Mouse (Mus musculus): ENCODE results near the gene Bcl9l.

The Bcl9l gene

DNA sequence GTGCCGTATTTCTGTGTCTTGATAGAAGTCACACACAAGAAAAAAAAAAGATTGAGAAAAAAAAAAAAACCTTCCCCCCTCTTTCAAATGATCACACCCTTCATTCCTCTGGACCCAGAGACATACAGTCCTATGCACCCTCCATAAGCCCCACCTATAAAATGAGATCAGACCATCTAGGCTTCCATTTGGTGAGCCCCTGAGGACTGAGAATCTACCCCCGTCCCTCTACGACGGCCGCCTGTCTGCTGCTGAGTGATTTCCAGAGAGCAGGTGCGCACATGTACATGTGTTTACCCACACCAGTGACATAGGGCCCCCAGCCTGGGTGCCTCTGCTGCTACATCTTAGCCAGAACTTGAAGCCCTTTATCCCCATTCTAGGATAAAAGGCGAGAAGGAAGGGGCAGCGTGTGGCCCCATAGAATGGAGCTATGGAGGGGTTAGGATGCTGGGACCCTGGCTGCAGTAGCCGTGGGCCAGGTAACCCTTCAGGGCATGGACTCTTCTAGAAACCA lies 27.8 kb downstream of the Bcl9l start:
- Histone ChIP-seq H3K36me3 (ENCODE audit: control insufficient read depth, insufficient read depth, low read length, poor library complexity, severe bottlenecking) (peaks cover 19% of the 10 kb centered on the region; the same call in 1 of the 2 replicates), H3K27me3 (ENCODE audit: control insufficient read depth, insufficient read depth, low read length, poor library complexity, severe bottlenecking) (no peaks in the 10 kb centered on the region)
- peak; percentile 46 for DNase-seq (ENCODE audit: low read depth, low spot score)

DNA sequence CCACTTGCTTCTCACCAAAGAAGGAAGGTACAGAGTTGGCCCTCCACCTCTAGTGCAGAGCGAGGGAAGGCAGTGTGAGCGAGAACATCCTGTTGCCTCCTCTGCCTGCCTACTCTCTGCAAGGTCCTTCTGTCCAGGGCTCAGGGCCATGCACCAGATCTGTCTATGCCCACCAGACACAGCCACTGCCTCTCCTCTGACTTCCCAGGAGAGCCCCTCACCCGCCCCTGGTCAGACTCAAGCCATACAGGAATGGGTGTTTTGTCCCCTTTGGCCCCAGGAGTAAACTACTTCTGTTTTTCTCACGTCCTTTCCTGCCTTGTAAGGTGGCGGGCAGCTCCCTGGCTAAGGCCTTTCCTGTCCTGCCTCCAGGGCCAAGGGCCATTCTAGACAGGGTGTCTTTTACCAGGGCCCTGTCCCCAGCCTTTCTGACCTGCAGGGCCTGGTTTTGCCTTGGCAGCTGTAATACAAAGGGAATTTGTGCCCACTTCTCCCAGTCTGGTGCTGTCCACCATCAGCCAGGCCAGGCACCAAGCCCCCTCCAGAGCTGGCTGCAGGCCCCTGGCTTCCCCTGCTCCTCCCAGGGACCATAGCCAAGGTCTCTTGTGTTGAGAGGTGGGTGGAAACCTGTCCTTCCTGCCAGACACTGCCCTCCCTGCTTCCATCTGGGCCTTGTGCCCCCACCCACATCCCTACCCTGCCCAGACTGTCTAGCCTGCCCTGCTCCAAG lies 28.4 kb downstream of the Bcl9l start:
- Histone ChIP-seq H3K36me3 (ENCODE audit: control insufficient read depth, insufficient read depth, low read length, poor library complexity, severe bottlenecking) (peaks cover 17% of the 10 kb centered on the region; the same call in 1 of the 2 replicates), H3K27me3 (ENCODE audit: control insufficient read depth, insufficient read depth, low read length, poor library complexity, severe bottlenecking) (no peaks in the 10 kb centered on the region)
- peak; percentile 53 for DNase-seq (ENCODE audit: low read depth, low spot score)

DNA sequence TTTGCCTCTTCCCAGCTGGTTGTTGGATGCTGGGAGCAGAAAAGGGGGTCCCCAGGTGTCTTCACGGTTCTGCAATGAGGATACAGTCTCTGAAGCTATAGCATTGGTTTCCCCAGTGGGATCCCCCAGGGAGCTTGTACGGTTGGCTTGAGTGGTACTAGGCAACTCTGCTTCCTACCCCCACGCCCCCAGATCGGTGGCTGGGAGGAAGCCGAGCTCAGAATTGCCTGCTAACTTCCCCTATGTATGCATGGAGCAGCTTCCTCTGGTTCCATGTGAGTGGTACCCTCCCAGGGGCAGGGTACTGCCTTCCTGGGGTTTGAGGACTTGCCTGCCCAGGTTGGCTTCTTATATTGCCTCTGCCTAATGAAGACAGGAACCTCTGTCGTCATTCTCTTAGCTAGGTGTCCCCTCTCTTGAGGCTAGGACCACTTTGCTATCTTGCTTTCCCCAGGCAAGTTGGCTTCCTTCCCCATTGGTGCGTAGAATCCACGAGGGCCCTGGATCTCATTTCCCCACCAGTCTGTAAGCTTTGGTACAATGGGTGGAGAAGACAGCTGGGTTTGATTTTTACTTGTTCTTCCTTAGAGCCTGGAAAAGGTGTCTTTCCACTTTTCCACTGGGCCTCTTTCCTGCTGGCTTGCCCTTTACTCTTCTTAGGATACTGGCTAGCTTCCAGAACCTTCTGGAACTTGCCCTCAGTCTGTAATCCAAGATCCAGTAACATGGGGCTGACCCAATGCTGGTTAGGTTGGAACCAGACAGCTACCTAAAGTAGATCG lies 29.5 kb downstream of the Bcl9l start:
- peak; percentile 83 for DNase-seq (ENCODE audit: low read depth, low spot score)
- Histone ChIP-seq H3K36me3 (ENCODE audit: control insufficient read depth, insufficient read depth, low read length, poor library complexity, severe bottlenecking) (peaks cover 14% of the 10 kb centered on the region; the same call in 1 of the 2 replicates), H3K27me3 (ENCODE audit: control insufficient read depth, insufficient read depth, low read length, poor library complexity, severe bottlenecking) (no peaks in the 10 kb centered on the region)

GRCm38 (mm10) chr9:44512717-44513003 lies 30.0 kb downstream of the Bcl9l start:
- H3K36me3 ChIP-seq (ENCODE audit: control insufficient read depth, insufficient read depth, low read length, poor library complexity, severe bottlenecking) = peaks cover 16% of the 10 kb centered on the region; the same call in 1 of the 2 replicates
- no peaks in the 10 kb centered on the region for H3K27me3 ChIP-seq (ENCODE audit: control insufficient read depth, insufficient read depth, low read length, poor library complexity, severe bottlenecking)
- DNase-seq (ENCODE audit: low read depth, low spot score) = no peak

DNA sequence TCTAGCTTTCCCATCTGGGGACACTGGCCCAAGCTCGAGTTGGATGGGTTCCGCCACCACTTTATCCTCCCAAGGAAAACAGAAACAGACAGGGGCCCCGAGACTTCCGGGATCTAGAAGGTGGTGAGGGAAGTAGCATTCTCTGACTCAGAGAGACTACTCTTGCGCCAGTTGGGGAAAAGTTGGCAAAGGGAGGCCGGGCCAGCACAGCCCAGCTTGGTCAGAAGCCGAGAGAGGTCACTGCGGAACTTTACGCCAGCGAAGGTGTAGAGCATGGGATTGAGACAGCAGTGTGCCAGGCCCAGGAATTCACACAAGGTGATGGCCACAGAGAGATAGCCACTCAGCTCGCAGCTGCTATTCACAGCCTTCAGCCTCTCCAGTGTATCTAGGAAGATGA lies 30.5 kb downstream of the Bcl9l start:
- no peaks in the 10 kb centered on the region for H3K27me3 ChIP-seq (ENCODE audit: control insufficient read depth, insufficient read depth, low read length, poor library complexity, severe bottlenecking)
- no peak for DNase-seq (ENCODE audit: low read depth, low spot score)
- peaks cover 18% of the 10 kb centered on the region; the same call in 1 of the 2 replicates for H3K36me3 ChIP-seq (ENCODE audit: control insufficient read depth, insufficient read depth, low read length, poor library complexity, severe bottlenecking)

DNA sequence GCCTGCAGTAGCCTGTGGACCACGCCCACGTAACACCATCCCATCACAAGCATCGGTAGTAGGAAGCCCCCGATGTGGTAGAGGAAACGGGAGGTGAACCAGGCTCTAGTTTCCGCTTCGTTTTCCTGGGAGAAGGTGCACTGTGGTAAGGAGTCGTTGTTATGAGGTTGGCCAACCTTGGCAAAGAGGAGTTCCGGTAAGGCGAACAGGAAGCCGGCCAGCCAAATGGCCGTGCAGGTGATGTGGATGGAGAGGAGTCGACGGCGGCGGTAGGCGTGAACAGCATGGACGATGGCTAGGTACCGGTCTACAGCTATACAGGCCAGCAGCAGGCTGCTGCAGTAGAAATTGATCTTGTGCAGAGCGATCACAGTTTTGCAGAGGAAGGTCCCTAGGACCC lies 31.0 kb downstream of the Bcl9l start:
- H3K27me3 ChIP-seq (ENCODE audit: control insufficient read depth, insufficient read depth, low read length, poor library complexity, severe bottlenecking) = no peaks in the 10 kb centered on the region
- peaks cover 22% of the 10 kb centered on the region; the same call in 1 of the 2 replicates for H3K36me3 ChIP-seq (ENCODE audit: control insufficient read depth, insufficient read depth, low read length, poor library complexity, severe bottlenecking)
- no peak for DNase-seq (ENCODE audit: low read depth, low spot score)

DNA sequence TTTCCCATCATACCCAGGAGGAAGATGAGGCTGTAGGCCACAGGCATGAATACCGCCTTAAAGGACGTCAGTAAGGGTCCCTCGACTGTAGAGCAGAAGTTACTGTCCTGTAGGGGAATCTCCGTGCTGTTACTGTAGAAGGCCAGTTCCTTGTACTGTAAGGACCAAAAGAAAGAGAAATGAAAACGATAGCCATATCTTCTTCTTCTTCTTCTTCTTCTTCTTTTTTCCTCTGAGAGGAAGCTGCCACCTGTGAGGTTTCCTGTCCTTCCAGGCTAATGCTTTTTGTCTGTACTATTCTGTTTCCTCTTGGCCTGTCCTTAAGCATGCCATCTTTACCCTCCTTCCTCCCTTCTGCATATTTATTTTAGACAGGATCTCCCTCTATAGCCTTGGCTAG lies 31.5 kb downstream of the Bcl9l start:
- no peaks in the 10 kb centered on the region for H3K27me3 ChIP-seq (ENCODE audit: control insufficient read depth, insufficient read depth, low read length, poor library complexity, severe bottlenecking)
- peak; percentile 71 for DNase-seq (ENCODE audit: low read depth, low spot score)
- H3K36me3 ChIP-seq (ENCODE audit: control insufficient read depth, insufficient read depth, low read length, poor library complexity, severe bottlenecking) = peaks cover 22% of the 10 kb centered on the region; the same call in 1 of the 2 replicates

DNA sequence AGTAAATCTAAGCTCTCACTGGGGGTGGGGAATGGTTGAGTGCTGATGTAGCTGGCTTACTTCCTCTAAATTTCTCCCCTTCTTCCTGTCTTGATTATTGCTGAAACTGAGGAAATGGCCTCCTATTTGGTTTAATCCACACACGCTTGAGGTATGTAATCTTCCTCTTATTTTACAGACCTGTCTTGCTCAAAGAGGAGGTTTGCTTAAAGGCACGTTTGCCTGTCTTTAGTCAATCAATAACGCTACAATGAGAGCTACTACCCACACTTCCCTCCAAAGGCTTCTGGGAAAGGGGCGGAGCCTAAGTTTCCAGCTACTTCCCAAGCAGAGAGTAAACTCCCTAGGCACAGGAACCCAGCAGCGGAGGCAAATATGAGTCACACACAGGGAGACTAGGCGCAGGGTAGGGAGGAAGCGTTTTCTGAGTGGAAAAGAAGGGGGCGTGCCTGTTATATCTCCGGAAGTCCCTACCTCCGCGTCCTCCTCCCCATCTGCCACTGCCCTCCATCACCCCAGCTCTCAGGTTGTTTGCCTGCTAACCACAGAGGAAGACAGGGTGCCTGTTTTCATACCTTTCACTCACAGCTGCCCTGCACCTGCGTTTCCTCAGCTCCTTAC lies 32.6 kb downstream of the Bcl9l start:
- peaks cover 25% of the 10 kb centered on the region for H3K36me3 ChIP-seq (ENCODE audit: control insufficient read depth, insufficient read depth, low read length, poor library complexity, severe bottlenecking)
- peak; percentile 77 for DNase-seq (ENCODE audit: low read depth, low spot score)
- H3K27me3 ChIP-seq (ENCODE audit: control insufficient read depth, insufficient read depth, low read length, poor library complexity, severe bottlenecking) = no peaks in the 10 kb centered on the region

GRCm38 (mm10) chr9:44515891-44516290 lies 33.3 kb downstream of the Bcl9l start:
- Histone ChIP-seq H3K36me3 (ENCODE audit: control insufficient read depth, insufficient read depth, low read length, poor library complexity, severe bottlenecking) (peaks cover 30% of the 10 kb centered on the region), H3K27me3 (ENCODE audit: control insufficient read depth, insufficient read depth, low read length, poor library complexity, severe bottlenecking) (no peaks in the 10 kb centered on the region)
- peak; percentile 51 for DNase-seq (ENCODE audit: low read depth, low spot score)

DNA sequence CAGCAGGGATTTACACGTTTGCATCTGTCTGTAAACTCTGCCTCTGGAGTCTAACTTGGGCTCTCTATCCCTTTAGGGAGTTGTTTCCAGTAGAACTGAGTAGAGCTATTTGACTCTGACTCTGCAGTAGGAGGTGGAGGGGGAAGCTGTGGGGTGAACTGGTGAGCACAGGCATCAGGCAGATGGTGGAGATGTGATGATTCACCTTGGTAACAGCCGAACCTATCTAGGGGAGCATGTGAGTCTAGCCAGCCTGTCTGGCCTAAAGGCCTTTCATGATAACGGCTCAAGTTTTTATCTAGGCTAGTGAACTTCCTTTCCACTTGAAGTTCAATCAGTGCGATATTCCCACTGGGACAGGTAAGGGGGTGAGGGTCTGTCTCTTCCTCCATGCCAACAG lies 34.7 kb downstream of the Bcl9l start:
- DNase-seq (ENCODE audit: low read depth, low spot score) = no peak
- H3K27me3 ChIP-seq (ENCODE audit: control insufficient read depth, insufficient read depth, low read length, poor library complexity, severe bottlenecking) = no peaks in the 10 kb centered on the region
- peaks cover 30% of the 10 kb centered on the region for H3K36me3 ChIP-seq (ENCODE audit: control insufficient read depth, insufficient read depth, low read length, poor library complexity, severe bottlenecking)

GRCm38 (mm10) chr9:44518068-44518467 lies 35.4 kb downstream of the Bcl9l start:
- Histone ChIP-seq H3K27me3 (ENCODE audit: control insufficient read depth, insufficient read depth, low read length, poor library complexity, severe bottlenecking) (no peaks in the 10 kb centered on the region), H3K36me3 (ENCODE audit: control insufficient read depth, insufficient read depth, low read length, poor library complexity, severe bottlenecking) (peaks cover 26% of the 10 kb centered on the region)
- no peak for DNase-seq (ENCODE audit: low read depth, low spot score)

DNA sequence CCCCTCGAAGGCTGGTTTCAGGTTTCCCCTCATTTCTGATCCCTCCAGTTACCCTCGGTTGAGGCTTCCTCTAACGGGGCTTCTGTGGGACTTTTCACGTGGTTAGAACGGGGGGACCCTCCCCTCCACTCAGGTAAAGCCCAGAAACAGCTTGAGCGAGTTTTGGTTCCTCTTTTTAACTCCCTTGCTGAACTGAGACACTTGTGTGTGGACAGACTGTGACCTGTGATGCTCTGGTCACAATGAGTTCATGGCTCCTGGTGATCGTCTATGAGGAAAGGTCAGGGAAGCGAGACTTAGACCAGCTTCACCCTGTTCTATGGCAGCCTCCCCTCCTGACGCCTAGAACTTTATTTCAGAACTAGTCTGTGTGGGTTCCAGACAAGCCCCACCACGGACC lies 39.3 kb downstream of the Bcl9l start:
- Histone ChIP-seq H3K36me3 (ENCODE audit: control insufficient read depth, insufficient read depth, low read length, poor library complexity, severe bottlenecking) (peaks cover 26% of the 10 kb centered on the region), H3K27me3 (ENCODE audit: control insufficient read depth, insufficient read depth, low read length, poor library complexity, severe bottlenecking) (no peaks in the 10 kb centered on the region)
- DNase-seq (ENCODE audit: low read depth, low spot score) = peak; percentile 90

DNA sequence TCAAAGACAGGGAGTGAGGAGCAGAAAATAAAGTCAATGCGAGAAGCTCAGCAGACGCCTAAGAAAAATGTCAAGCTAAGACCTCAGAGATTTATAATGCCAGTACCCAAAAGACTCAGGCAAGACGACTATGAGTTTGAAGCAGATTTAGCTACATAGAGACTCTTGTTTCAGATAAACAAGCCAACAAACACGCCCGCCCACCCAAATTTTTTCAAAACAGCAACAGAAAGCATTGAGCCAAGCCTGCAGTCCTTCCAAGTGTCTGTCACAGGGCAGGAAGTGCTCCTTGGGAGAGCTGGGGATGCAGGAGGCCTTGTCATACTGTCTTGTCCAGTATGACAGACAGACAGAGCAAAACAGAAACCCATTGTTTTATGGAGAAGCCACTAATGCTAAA lies 41.1 kb downstream of the Bcl9l start:
- H3K36me3 ChIP-seq (ENCODE audit: control insufficient read depth, insufficient read depth, low read length, poor library complexity, severe bottlenecking) = peaks cover 17% of the 10 kb centered on the region
- H3K27me3 ChIP-seq (ENCODE audit: control insufficient read depth, insufficient read depth, low read length, poor library complexity, severe bottlenecking) = no peaks in the 10 kb centered on the region
- DNase-seq (ENCODE audit: low read depth, low spot score) = peak; percentile 42

GRCm38 (mm10) chr9:44524235-44524826 lies 41.7 kb downstream of the Bcl9l start:
- peak; percentile 67 for DNase-seq (ENCODE audit: low read depth, low spot score)
- Histone ChIP-seq H3K27me3 (ENCODE audit: control insufficient read depth, insufficient read depth, low read length, poor library complexity, severe bottlenecking) (no peaks in the 10 kb centered on the region), H3K36me3 (ENCODE audit: control insufficient read depth, insufficient read depth, low read length, poor library complexity, severe bottlenecking) (peaks cover 17% of the 10 kb centered on the region)
